Mouse (Mus musculus): Measurements from ENCODE around the gene Gm20388. TPM values are rescaled to one million over a fixed set of nuclear protein-coding genes. Genes with fewer than 3 reads are reported as not detected.
A peak's percentile ranks its signal among the peaks of the same experiment; 100 is the strongest.
"Not testable (repeated sequence)": the region's sequence is repeated elsewhere in the genome, so short reads cannot be mapped to it uniquely, and the experiment has no call there.

The Gm20388 gene
- polyA plus RNA-seq, 1 experiment from 2014 or later: 47.1 TPM

DNA sequence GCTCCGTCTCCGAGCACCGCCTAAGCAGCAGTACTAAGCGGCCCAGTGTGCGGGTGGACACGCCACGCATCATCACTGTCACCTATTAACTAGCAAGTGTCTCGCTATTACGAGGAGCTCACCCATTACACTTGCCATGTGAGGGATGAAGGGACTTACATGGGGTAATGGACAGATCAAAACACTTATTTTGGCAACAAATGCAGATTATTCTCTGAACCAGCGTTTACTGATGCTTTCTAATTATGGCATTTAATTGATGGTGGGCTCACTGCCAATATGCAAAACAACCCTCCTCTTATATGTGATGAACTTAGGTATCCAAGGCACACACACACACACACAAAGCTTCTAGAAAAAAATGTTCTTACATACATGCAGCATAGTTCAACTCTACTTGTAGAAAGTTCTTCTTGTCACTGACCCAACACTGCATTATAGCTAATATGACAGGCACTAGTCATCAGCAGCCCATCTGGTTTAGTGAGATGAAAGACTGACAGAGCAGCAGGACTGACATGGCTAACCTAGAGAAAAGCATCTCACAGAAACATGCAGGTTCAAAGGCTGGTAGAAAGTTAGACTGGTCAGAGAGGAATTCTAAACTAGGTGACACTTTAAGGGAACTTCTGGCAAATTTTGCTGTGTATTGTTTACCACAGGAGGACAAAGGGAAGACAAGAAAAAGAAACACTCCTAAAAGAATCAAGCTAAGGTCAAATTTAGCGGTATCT is 3128.9 kb downstream of the Gm20388 start:
- Histone ChIP-seq H3K36me3 (ENCODE audit: inconsistent target) (no peaks in the 10 kb centered on the region), H3K27ac (peak overlapping the region; percentile 7; the same call in 1 of the 2 replicates), H3K4me3 (ENCODE audit: inconsistent target) (no peak overlapping the region), H3K79me2 (ENCODE audit: inconsistent target) (peaks cover 80% of the 10 kb centered on the region)
- 87% methylated on average over 11 of the region's 11 CpGs for WGBS (ENCODE audit: missing documents)

DNA sequence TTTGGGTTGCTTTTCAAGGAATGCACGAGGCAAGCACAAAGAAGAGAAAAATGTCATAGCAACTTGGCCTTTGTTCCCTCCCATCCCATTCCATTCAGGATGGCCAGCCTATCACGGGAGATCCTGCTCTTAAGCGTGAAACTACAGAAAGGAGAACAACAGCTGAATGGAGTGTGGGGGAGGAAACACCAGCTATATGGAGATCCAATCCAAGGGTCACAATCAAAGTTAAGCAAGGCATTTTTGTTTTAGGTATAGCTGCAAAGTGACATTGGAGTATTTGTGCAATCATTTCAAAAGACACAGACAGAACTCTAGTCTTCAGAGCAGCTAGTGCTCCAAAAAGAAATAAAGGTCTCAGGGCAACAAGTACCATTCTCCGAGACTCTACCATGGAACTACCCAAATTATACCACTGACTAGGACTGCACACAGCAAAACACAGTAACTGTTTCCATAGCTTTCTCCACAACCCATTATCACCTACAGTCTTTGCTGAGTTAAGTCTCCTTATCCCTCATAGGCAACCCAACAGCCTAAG is 3129.5 kb downstream of the Gm20388 start:
- H3K36me3 ChIP-seq (ENCODE audit: inconsistent target): no peaks in the 10 kb centered on the region
- H3K79me2 ChIP-seq (ENCODE audit: inconsistent target): peaks cover 80% of the 10 kb centered on the region
- peak overlapping the region; percentile 51 for H3K27ac ChIP-seq
- 12% methylated on average over 4 of the region's 4 CpGs for WGBS (ENCODE audit: missing documents)
- peak overlapping the region; percentile 45 for H3K4me3 ChIP-seq (ENCODE audit: inconsistent target)

DNA sequence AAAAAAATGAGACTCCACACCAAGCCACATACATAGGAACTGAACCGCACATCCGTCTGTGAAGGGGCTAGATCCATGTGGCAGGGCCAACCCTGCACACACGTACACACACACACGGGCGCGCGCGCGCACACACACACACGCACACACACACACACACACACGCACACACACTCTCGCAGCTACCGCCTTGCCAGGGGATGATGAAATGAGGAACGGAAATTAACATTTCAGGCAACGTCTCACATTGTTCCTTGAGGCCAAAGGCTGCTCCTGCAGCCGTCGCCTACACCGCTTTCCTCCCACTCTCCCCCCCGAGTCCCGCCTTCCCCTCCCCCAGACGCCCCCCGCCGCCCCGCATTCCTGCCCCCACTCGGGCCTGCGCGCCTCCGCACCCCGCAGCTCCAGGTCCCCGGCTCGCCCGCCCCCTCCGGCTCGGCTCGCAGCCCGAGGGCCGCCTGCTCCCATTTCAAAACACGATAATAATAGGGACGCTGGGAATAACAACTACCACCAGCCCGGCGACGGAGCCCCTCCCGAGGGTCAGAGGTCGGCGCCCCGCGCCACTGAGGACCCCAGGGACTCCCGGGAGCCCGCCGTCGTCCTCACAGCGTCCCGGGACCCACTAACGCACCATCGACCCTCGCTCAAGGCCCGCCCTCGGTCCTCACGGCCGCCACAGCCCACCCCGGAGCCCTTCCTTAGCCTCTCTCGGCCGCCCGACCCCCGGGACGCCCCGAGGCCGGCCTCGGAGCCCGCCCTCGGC is 3130.6 kb downstream of the Gm20388 start:
- WGBS (ENCODE audit: missing documents): under 1% methylated on average over 64 of the region's 71 CpGs
- H3K4me3 ChIP-seq (ENCODE audit: inconsistent target): peak overlapping the region; percentile 45
- peaks cover 73% of the 10 kb centered on the region for H3K79me2 ChIP-seq (ENCODE audit: inconsistent target)
- H3K36me3 ChIP-seq (ENCODE audit: inconsistent target): no peaks in the 10 kb centered on the region
- H3K27ac ChIP-seq: peak overlapping the region; percentile 51

DNA sequence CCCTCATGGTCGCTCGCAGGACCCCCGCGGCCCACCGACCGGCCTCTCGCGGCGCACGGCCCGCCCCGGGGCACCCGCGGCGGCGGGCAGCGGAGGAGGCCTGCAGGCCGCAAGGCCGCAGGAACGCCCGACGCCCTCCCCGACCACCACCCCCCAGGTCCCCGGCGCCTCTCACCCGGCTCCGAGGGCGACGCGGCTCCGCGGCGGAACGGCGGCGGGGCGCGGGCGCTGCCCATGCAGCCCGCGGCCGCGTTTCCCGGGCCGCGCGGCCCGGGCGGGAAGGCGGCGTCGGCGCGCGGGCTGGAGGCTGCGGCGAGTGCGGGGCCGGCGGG is 3131.1 kb downstream of the Gm20388 start:
- H3K79me2 ChIP-seq (ENCODE audit: inconsistent target): peaks cover 68% of the 10 kb centered on the region
- under 1% methylated on average over 36 of the region's 60 CpGs for WGBS (ENCODE audit: missing documents)
- H3K27ac ChIP-seq: no peak overlapping the region

DNA sequence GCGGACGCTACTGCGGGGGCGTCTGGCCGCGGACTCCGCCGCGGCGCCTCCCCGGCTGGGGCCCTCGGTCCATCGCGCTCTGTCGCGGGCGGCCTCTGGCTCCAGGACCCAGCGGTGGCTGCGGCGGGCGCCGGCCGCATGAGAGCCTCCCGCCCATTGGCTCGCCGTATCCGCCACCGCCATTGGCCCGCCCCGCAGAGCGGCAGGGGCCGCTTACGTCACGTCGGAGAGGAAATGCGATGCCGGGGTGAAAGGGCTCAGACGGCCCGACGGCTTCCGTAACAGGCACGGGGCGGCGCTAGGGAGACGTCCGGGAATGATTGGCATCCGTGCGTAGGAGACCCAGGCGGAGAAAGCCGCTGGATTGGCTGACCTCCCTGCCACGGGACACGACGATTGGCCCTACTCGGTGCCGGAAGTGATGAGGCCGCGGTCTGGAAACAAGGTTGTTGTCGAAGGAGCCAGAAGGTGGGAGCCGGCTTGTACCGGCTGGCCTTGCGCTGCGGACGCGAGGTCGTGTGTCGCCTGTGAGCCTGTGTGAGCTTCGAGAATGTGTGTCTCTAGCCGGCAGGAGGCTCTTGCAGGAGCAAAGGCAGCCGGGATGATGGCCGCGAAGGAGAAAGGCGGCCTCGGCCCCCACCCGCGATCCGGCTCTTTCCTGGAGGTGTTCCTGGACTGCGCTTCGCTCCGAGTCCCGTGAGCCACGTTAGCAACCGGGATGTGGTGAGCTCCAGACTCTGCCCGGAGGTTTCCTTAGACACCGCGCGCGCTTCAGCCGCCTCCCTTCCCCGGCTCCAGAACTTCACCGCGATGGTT is 3131.7 kb downstream of the Gm20388 start, which contains the start of gene Ankrd11:
TSS of gene Ankrd11 (minus strand) at position 120 of the 816 bp plus-strand sequence.
- H3K36me3 ChIP-seq (ENCODE audit: inconsistent target): no peaks in the 10 kb centered on the region
- peak within 1 kb of the TSS; percentile 75 for H3K27ac ChIP-seq
- H3K4me3 ChIP-seq (ENCODE audit: inconsistent target): peak within 1 kb of the TSS; percentile 75
- H3K79me2 ChIP-seq (ENCODE audit: inconsistent target): peaks cover 61% of the 10 kb centered on the region
- WGBS (ENCODE audit: missing documents): 1% methylated on average over 81 of the region's 91 CpGs

More for the DNA sequence above, 3131.1 kb downstream of the Gm20388 start:
- no peak overlapping the region; the same call in 1 of the 2 replicates for H3K4me3 ChIP-seq (ENCODE audit: inconsistent target)
- no peaks in the 10 kb centered on the region for H3K36me3 ChIP-seq (ENCODE audit: inconsistent target)

DNA sequence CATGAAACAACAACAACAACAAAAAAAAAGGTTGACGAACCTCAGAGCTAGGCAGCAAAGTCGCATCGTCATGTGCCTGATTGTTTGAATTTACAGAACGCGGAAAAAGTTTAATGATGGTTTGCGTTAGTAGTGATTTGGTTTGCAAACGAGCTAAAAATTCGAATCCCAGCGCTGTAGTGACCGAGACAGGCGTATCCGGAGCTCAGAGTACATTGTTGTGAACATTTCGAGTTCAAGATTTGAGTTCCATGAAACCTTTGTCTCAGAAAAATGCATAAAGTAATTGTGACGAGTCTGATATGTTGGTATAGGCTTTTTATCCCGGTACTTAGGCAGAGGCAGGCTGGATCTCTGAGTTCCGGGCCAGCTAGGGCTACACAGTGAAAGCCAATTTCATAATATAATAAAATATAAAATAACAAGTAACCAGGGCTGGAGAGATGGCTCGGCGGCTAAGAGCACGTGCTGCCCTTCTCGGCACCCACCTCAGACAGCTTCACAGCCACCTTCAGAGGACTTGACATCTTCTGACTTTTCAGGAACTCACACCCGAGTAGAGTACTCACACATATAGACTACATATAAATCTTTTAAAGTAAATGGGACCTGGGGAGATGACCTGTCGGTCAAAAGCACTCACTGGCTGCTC is 3132.5 kb downstream of the Gm20388 start:
- Histone ChIP-seq H3K79me2 (ENCODE audit: inconsistent target) (peaks cover 54% of the 10 kb centered on the region), H3K4me3 (ENCODE audit: inconsistent target) (peak overlapping the region; percentile 75), H3K27ac (peak overlapping the region; percentile 75), H3K36me3 (ENCODE audit: inconsistent target) (no peaks in the 10 kb centered on the region)
- WGBS (ENCODE audit: missing documents): 9% methylated on average over 22 of the region's 22 CpGs

DNA sequence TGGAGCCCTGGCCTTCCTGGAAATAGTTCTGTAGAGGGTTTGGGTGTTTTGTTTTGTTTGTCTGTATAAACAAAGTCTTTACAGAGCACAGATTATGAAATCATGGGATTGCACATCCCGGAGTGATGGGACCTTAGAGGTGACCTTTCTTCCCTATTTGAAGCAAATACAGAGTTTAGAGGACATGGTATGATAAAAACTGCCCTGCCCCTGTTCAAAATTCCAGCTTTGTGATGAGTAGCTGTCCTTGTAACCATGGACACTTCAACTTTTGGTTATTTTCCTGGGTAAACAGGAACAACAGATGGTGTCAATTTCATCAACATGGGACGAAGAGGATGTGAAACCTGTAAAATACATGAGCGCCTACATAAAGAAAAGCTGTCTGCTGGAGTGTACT is 3133.3 kb downstream of the Gm20388 start:
- Histone ChIP-seq H3K27ac (0 out of 2 replicates have a peak overlapping the region, but pooled peaks have one; percentile 75), H3K36me3 (ENCODE audit: inconsistent target) (no peaks in the 10 kb centered on the region), H3K4me3 (ENCODE audit: inconsistent target) (no peak overlapping the region), H3K79me2 (ENCODE audit: inconsistent target) (peaks cover 46% of the 10 kb centered on the region)
- WGBS (ENCODE audit: missing documents): 12% methylated on average over 3 of the region's 3 CpGs

DNA sequence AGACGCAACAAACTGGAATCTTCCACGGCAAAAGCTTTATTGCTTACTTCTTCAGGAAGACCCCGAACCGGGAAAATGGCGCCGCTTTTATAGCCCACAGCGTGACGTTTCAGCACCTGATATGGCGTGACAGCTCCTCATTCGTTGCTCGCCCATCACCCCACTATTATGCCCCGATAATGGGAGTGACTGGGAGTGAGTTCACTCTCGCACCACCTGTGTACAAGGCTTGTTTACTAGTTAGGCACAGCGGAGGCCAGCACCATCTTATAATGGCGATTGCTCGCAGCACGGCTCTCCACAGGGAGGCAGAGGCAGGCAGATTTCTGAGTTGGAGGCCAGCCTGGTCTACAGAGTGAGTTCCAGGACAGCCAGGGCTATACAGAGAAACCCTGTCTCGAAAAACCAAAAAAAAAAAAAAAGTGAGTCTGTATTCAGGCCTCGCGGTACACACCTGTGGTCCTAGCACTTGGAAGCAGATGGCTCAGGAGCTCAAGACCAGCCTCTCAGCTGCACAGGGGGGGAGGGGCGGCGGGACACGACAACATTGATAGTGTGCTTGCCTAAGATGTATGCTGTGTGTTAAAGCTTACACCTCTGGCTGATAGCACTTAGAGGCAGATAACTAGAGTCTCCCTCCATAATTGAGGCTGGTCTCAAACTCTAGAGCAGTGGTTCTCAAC is 3134.2 kb downstream of the Gm20388 start:
- not testable (repeated sequence) for H3K36me3 ChIP-seq (ENCODE audit: inconsistent target); H3K27ac ChIP-seq; H3K4me3 ChIP-seq (ENCODE audit: inconsistent target)
- peaks cover 36% of the 10 kb centered on the region for H3K79me2 ChIP-seq (ENCODE audit: inconsistent target)
- WGBS (ENCODE audit: missing documents): 96% methylated on average over 23 of the region's 23 CpGs

DNA sequence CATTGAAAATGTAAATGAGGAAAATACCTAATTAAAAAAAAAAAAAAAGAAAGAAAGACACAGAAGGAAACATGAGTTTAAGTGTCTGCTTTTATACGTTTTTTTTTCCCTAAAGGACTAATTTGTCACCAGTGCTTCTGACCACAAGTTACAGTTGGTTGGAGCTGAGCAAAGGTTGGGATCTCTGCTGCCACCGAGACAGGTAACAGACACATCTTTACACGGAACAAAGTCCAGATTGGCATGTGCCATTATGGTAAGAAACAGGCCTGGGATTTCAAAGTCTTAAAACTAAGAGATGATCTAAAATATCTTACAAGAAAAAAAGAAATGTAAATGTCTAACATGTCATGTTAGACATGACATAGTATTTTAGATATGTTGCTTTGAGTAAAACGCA is 3136.1 kb downstream of the Gm20388 start:
- WGBS (ENCODE audit: missing documents): 87% methylated on average over 4 of the region's 4 CpGs
- H3K4me3 ChIP-seq (ENCODE audit: inconsistent target): no peak overlapping the region
- no peaks in the 10 kb centered on the region for H3K36me3 ChIP-seq (ENCODE audit: inconsistent target)
- no peak overlapping the region for H3K27ac ChIP-seq
- H3K79me2 ChIP-seq (ENCODE audit: inconsistent target): peaks cover 24% of the 10 kb centered on the region

DNA sequence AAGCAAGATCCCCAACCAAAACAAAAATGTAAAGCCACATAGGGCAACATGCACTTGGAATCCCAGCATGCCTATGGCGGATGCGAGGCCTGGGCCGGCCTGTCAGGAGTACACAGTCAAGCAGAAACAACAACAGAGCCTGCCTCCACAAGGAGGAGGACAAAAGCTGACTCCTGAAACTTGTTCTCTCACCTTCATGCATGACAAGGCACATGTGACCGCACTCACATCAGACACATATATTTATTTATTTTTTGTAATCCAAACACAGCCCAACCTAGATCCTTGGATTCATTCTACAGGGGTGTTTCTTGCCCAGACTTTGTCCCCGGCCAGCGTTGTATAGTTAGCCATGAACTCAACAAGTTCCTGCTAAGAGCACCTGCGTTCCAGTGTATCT is 3137.2 kb downstream of the Gm20388 start:
- H3K79me2 ChIP-seq (ENCODE audit: inconsistent target): peaks cover 22% of the 10 kb centered on the region
- H3K27ac ChIP-seq: no peak overlapping the region
- WGBS (ENCODE audit: missing documents): 92% methylated on average over 7 of the region's 7 CpGs
- H3K36me3 ChIP-seq (ENCODE audit: inconsistent target): no peaks in the 10 kb centered on the region
- H3K4me3 ChIP-seq (ENCODE audit: inconsistent target): no peak overlapping the region

DNA sequence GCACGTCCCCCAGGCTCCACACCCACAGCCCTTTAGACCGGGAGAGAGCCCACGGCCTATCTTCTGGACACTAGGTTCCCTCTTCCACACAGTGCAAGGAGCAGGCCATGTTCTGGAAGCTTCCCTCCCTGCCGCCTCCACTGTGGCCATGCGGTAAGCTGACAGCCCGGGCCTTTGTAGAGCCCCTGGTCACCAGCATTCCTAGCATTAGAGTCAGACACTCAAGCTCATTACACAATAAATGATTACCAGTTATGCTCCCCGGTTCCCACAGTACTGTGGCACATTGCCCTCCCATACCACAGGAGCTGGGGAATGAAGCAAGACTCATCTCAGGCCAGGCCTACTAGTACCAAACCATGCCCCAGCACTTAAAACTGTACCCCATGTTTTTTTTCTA is 3137.8 kb downstream of the Gm20388 start:
- H3K79me2 ChIP-seq (ENCODE audit: inconsistent target): peaks cover 16% of the 10 kb centered on the region
- H3K27ac ChIP-seq: no peak overlapping the region
- no peak overlapping the region for H3K4me3 ChIP-seq (ENCODE audit: inconsistent target)
- 85% methylated on average over 7 of the region's 7 CpGs for WGBS (ENCODE audit: missing documents)
- no peaks in the 10 kb centered on the region for H3K36me3 ChIP-seq (ENCODE audit: inconsistent target)

DNA sequence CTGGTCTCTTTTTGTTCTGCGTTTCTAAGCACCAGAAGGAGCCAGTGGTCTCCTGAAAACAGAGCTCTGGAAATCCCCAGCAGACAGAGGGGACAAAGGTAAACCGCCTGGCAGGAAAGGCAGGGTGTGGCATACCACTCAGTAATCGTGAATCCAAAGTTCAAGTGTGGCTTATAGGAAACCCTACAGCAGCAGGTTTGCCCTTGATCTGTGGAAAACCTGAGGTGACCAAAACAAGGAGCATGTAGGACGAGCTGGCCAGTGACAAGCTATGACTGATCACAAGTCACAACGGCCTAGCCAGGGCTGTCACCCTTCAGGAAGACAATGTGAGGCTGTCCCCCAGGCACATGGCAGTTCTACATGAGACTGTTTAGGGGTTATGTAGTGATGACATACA is 3140.8 kb downstream of the Gm20388 start:
- WGBS (ENCODE audit: missing documents): 74% methylated on average over 5 of the region's 5 CpGs
- Histone ChIP-seq H3K4me3 (ENCODE audit: inconsistent target) (no peak overlapping the region), H3K27ac (no peak overlapping the region), H3K79me2 (ENCODE audit: inconsistent target) (no peaks in the 10 kb centered on the region), H3K36me3 (ENCODE audit: inconsistent target) (no peaks in the 10 kb centered on the region)

DNA sequence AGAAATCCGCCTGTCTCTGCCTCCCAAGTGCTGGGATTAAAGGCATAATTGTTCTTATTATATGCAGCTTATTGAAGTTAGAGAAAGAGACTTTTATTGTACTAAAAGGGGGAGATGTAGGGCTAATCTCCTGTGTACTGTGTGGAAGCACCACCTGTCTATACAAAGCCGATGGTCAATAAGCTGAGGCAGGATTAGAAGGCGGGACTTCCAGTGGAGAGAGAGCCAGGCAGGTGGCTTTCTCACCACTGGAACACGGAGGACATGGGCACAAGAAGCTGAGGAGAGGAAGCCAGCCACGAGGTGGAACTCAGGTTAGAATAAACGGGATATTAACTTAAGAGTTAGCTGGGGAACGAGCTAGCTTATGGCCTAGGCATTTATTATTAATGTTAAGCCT is 3152.1 kb downstream of the Gm20388 start, which contains the start of gene Spg7:
TSS of gene Spg7 (plus strand) at position 222 of the 400 bp plus-strand sequence.
- 94% methylated on average over 7 of the region's 7 CpGs for WGBS (ENCODE audit: missing documents)
- H3K79me2 ChIP-seq (ENCODE audit: inconsistent target): peaks cover 29% of the 10 kb centered on the region
- no peak within 1 kb of the TSS for H3K27ac ChIP-seq
- no peaks in the 10 kb centered on the region for H3K36me3 ChIP-seq (ENCODE audit: inconsistent target)
- H3K4me3 ChIP-seq (ENCODE audit: inconsistent target): no peak within 1 kb of the TSS

All from macrophage (primary cell).